12 mouse cellular contexts compared by ENCODE assay signal in the genomic region with DNA sequence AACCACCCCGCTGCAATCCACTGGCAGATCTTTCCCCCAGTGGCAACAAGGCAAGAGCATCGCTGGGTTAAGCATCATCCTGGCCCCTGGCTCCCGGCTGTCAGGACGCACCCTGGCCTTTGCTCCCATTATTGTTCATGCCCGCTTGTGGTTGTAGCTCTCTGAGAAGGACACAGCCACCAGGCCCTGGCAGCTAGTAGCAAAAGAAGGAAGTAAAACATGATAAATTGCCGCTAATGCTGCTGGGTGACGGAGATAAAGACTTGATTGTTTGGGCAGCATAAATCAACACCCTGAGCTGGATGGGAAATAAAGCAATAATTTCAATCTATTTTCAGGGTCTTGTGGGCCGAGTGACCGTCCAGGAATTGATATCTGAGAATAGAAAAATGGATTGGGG.
DNase-seq lines count a peak whose midpoint lies in the region; TF ChIP-seq lines count a peak whose summit lies in the region.
"Had no signal": no experiment of that assay in that cellular context is flagged by ENCODE, and none has a peak within 500 bp of the region (broad histone marks: within the 10 kb centered on the region; RNA-seq: fewer than 3 reads in every experiment).

No protein-coding gene starts in this region.

- TF ChIP-seq EP300 in MEL (IDR thresholded peaks at IDR 0.05; ENCODE audit: low read depth in 1 of 2, low read length in 2 of 2): peak; percentile 64 to 78

- H3K4me3 ChIP-seq in MEL (ENCODE audit: control insufficient read depth in 1 of 2, insufficient read depth in 1 of 2, low read depth in 2 of 2, low read length in 2 of 2): no peak overlapping the region
- H3K4me3 ChIP-seq: embryonic facial prominence, embryonic 10.5 days; limb, embryonic 12.5 days had no signal

- no peak overlapping the region for H3K27ac ChIP-seq in MEL (ENCODE audit: control insufficient read depth, low read depth, low read length)
- H3K27ac ChIP-seq: embryonic facial prominence, embryonic 10.5 days; limb, embryonic 12.5 days had no signal

- H3K9ac ChIP-seq in MEL (ENCODE audit: control insufficient read depth, low read depth, low read length, poor library complexity, severe bottlenecking): no peak overlapping the region
- H3K9ac ChIP-seq: forebrain, postnatal 0 days; limb, embryonic 12.5 days had no signal

- TF ChIP-seq RAD21 in MEL (IDR thresholded peaks at IDR 0.05; ENCODE audit: low read depth, low read length): no peak

- no peaks in the 10 kb centered on the region for H3K9me3 ChIP-seq in MEL (replicated peaks; ENCODE audit: insufficient read depth, low read length)
- H3K9me3 ChIP-seq: embryonic facial prominence, embryonic 10.5 days; limb, embryonic 12.5 days had no signal

- TF ChIP-seq POLR2A in MEL (IDR thresholded peaks at IDR 0.05; ENCODE audit: control insufficient read depth in 1 of 2, insufficient read depth in 1 of 2, low read depth in 1 of 2, low read length in 2 of 2, poor library complexity in 1 of 2): no peak

- no peak for TF ChIP-seq CTCF in MEL (IDR thresholded peaks at IDR 0.05 in 2 of 3, conservative IDR thresholded peaks at IDR 0.05 in 1 of 3; ENCODE audit: control insufficient read depth in 1 of 3, insufficient read depth in 1 of 3, low read depth in 2 of 3, low read length in 3 of 3, poor library complexity in 1 of 3, severe bottlenecking in 1 of 3)

- H3K36me3 ChIP-seq in MEL (ENCODE audit: control insufficient read depth in 1 of 2, insufficient read depth in 2 of 2, low read length in 2 of 2): peaks cover 0 to 3% of the 10 kb centered on the region in 2 experiments; a peak in 2 of 4 replicates
- H3K36me3 ChIP-seq: embryonic facial prominence, embryonic 10.5 days; limb, embryonic 12.5 days had no signal

- peak; percentile 31 for DNase-seq in kidney, adult 11 months
- DNase-seq in kidney, adult 18-20 months: no peak
- DNase-seq in 416B (ENCODE audit: low read depth) (peak; percentile 1), MEL (ENCODE audit: low read depth, low spot score) (peak; percentile 63)
- DNase-seq in kidney, postnatal 4 days: peak; percentile 17 to 21
- DNase-seq in cerebellum, postnatal 10 days: no peak
- no peak for DNase-seq in left cerebral cortex, adult 9 months (ENCODE audit: low spot score in 2 of 2)
- DNase-seq: forebrain, postnatal 0 days; right cerebral cortex, postnatal 4 days; thymus, adult 2 months had no signal

- H3K4me1 ChIP-seq in MEL (ENCODE audit: control insufficient read depth in 1 of 2, insufficient read depth in 2 of 2, low read length in 2 of 2): peaks cover 8 to 23% of the 10 kb centered on the region in 2 experiments

- H3K27me3 ChIP-seq in MEL (ENCODE audit: control insufficient read depth in 1 of 2, insufficient read depth in 2 of 2, low read length in 2 of 2): peaks cover 1 to 3% of the 10 kb centered on the region in 2 experiments; a peak in 2 of 4 replicates

- H3K79me2 ChIP-seq in MEL (ENCODE audit: control insufficient read depth, insufficient read depth, low read length, poor library complexity): no peaks in the 10 kb centered on the region

TF ChIP-seq in MEL, 35 proteins besides CTCF, POLR2A, EP300 and RAD21:
- peak; percentile 77 for TF ChIP-seq TAL1 (IDR thresholded peaks at IDR 0.05; ENCODE audit: low read length)
- TF ChIP-seq USF2 (IDR thresholded peaks at IDR 0.05; ENCODE audit: borderline replicate concordance in 1 of 2, insufficient read depth in 1 of 2, low read depth in 1 of 2, low read length in 2 of 2): no peak
- peak; percentile 50; the same call in 1 of the 2 replicates for TF ChIP-seq ETS1 (IDR thresholded peaks at IDR 0.05; ENCODE audit: low read depth, low read length)
- TF ChIP-seq TCF12 (IDR thresholded peaks at IDR 0.05; ENCODE audit: low read depth, low read length): peak; percentile 74
- no peak for TF ChIP-seq ZMIZ1 (IDR thresholded peaks at IDR 0.05; ENCODE audit: low read depth, low read length)
- no peak for TF ChIP-seq SIN3A (IDR thresholded peaks at IDR 0.05; ENCODE audit: low read length)
- no peak for TF ChIP-seq ZC3H11A (IDR thresholded peaks at IDR 0.05; ENCODE audit: low read depth, low read length)
- 0 out of 2 replicates have a peak, but pooled peaks have one; percentile 22 for TF ChIP-seq MYC (IDR thresholded peaks at IDR 0.05; ENCODE audit: low read depth, low read length)
- peak; percentile 71 for TF ChIP-seq GATA1 (IDR thresholded peaks at IDR 0.05; ENCODE audit: low read depth, low read length)
- peak; percentile 85 for TF ChIP-seq RCOR1 (IDR thresholded peaks at IDR 0.05; ENCODE audit: low read depth, low read length)
- no peak for TF ChIP-seq HCFC1 (IDR thresholded peaks at IDR 0.05; ENCODE audit: low read depth, low read length)
- TF ChIP-seq BHLHE40 (IDR thresholded peaks at IDR 0.05; ENCODE audit: borderline replicate concordance, low read depth, low read length): no peak
- TF ChIP-seq ELF1 (IDR thresholded peaks at IDR 0.05; ENCODE audit: low read depth, low read length): no peak
- no peak for TF ChIP-seq JUND (IDR thresholded peaks at IDR 0.05; ENCODE audit: low read depth, low read length)
- TF ChIP-seq KAT2A (conservative IDR thresholded peaks at IDR 0.05; ENCODE audit: low read depth, low read length): no peak
- no peak for TF ChIP-seq E2F4 (IDR thresholded peaks at IDR 0.05; ENCODE audit: borderline replicate concordance, low read depth, low read length)

Comparison
In these comparisons a context has a peak if more than half of its experiments do, and no peak if none do; other contexts are left out.
1. DNase-seq: peak in kidney, adult 11 months (single experiment), 416B (single experiment), MEL (single experiment) and kidney, postnatal 4 days (2 of 2); none in kidney, adult 18-20 months (single experiment), cerebellum, postnatal 10 days (0 of 2) and left cerebral cortex, adult 9 months (0 of 2).